Mouse (Mus musculus) hindbrain, postnatal 0 days (tissue): ENCODE measurements around the gene Gps1. TPM values are rescaled to one million over a fixed set of nuclear protein-coding genes. Genes with fewer than 3 reads are reported as not detected.

Experiments used
- ATAC-seq: fragments of 200-750 bp; cut with Nextera tagmentation; 2 replicates; pipeline ENCODE4 v1.8.0; 2017; ENCODE audit warnings: mild to moderate bottlenecking, moderate TSS enrichment, moderate library complexity
- DNase-seq: peaks from one replicate; pipeline ENCODE4 v3.0.0-alpha.2; 2015; ENCODE audit warnings: low spot score
- H3K27ac ChIP-seq: fragments of 300-500 bp; sonication (generic); 2 replicates; pipeline ENCODE4 v1.5.1; 2014; ENCODE audit warnings: mild to moderate bottlenecking
- H3K27me3 ChIP-seq: fragments of 300-500 bp; sonication (generic); 2 replicates; pipeline ENCODE4 v1.6.1; 2014; ENCODE audit warnings: low read length, mixed read lengths; ENCODE audit not compliant: insufficient read depth
- H3K36me3 ChIP-seq: fragments of 300-500 bp; sonication (generic); 2 replicates; pipeline ENCODE4 v1.6.1; 2014; ENCODE audit warnings: low read length, mixed read lengths; ENCODE audit not compliant: insufficient read depth
- H3K4me1 ChIP-seq: fragments of 300-500 bp; sonication (generic); 2 replicates; pipeline ENCODE4 v1.6.1; 2014; ENCODE audit warnings: antibody characterized with exemption, low read length, mixed read lengths; ENCODE audit not compliant: insufficient read depth
- H3K4me2 ChIP-seq: fragments of 300-500 bp; sonication (generic); 2 replicates; pipeline ENCODE4 v1.6.1; 2014; ENCODE audit warnings: low read depth, mild to moderate bottlenecking, low read length, moderate library complexity, mixed read lengths
- H3K4me3 ChIP-seq: fragments of 300-500 bp; sonication (generic); 2 replicates; pipeline ENCODE4 v1.5.1; 2014; ENCODE audit warnings: low read length
- H3K9ac ChIP-seq: fragments of 300-500 bp; sonication (generic); replicated peaks from 2 replicates; pipeline ENCODE4 v1.6.1; 2014; ENCODE audit warnings: mild to moderate bottlenecking, low read length, moderate library complexity, mixed read lengths
- H3K9me3 ChIP-seq: fragments of 300-500 bp; sonication (generic); 2 replicates; pipeline ENCODE4 v1.6.1; 2016; ENCODE audit warnings: low read length, mixed read lengths
- CTCF ChIP-seq: IDR thresholded peaks from 2 replicates; pipeline ENCODE4 v1.5.1; 2016; ENCODE audit warnings: antibody characterized with exemption, control low read depth, low read depth
- WGBS: fragments of 180-500 bp; shearing (Covaris S2); extraction: QIAGEN DNeasy Blood & Tissue Kit; methylation state at CpG from one replicate; pipeline ENCODE4 v1.1.7; 2014; 5-methylcytosine and 5-hydroxymethylcytosine counted together
- polyA plus RNA-seq: library from polyadenylated mRNA; unstranded; fragments of >200 nt; fragmentation: Nextera tagmentation; extraction: Ambion mirVana; gene quantifications from 2 replicates; pipeline ENCODE4 v1.2.1, GENCODE M21; 2015
- total RNA-seq: library from RNA; depleted of rRNA; stranded (reverse); fragments of >200 nt; gene quantifications from 2 replicates; pipeline ENCODE4 v1.2.3, GENCODE M21; 2014

Gps1 gene
- total and polyA plus RNA-seq, 2 experiments from 2014 or later = 242 to 314 TPM

- ATAC-seq = peak; percentile 21
- peak overlapping the region; percentile 100 for H3K27ac ChIP-seq
These were observed 40.8 kb downstream of the Gps1 start for GRCm38 (mm10) chr11:120824787-120825288.

GRCm38 (mm10) chr11:120825289-120825863 is 41.3 kb downstream of the Gps1 start:
- WGBS = 37% methylated on average over 4 of the region's 4 CpGs
- DNase-seq = no peak

More at GRCm38 (mm10) chr11:120824787-120825288, 40.8 kb downstream of the Gps1 start:
- TF ChIP-seq CTCF = no peak
- Histone ChIP-seq H3K9ac (peak overlapping the region; percentile 95), H3K36me3 (peaks cover 17% of the 10 kb centered on the region), H3K4me1 (peaks cover 27% of the 10 kb centered on the region), H3K27me3 (no peaks in the 10 kb centered on the region), H3K9me3 (no peaks in the 10 kb centered on the region), H3K4me2 (peak overlapping the region; percentile 93), H3K4me3 (peak overlapping the region; percentile 91)
- DNase-seq = no peak
- WGBS = under 1% methylated on average over 21 of the region's 21 CpGs

GRCm38 (mm10) chr11:120826016-120826953 is 42.2 kb downstream of the Gps1 start:
- peak overlapping the region; percentile 100 for H3K27ac ChIP-seq
- peaks cover 24% of the 10 kb centered on the region for H3K4me1 ChIP-seq
- no peak overlapping the region for H3K4me3 ChIP-seq
- DNase-seq = no peak
- no peak for ATAC-seq
- no peaks in the 10 kb centered on the region for H3K27me3 ChIP-seq
- no peak for TF ChIP-seq CTCF
- 75% methylated on average over 8 of the region's 8 CpGs for WGBS
- H3K4me2 ChIP-seq = no peak overlapping the region
- H3K9me3 ChIP-seq = no peaks in the 10 kb centered on the region
- 0 out of 2 replicates have a peak overlapping the region, but pooled peaks have one; percentile 95 for H3K9ac ChIP-seq
- H3K36me3 ChIP-seq = 0 out of 2 replicates have a peak, but pooled peaks cover 7% of the 10 kb centered on the region

More at GRCm38 (mm10) chr11:120825289-120825863, 41.3 kb downstream of the Gps1 start:
- no peak for ATAC-seq
- Histone ChIP-seq H3K27ac (peak overlapping the region; percentile 100), H3K4me2 (peak overlapping the region; percentile 93), H3K9me3 (no peaks in the 10 kb centered on the region), H3K4me3 (peak overlapping the region; percentile 91), H3K27me3 (no peaks in the 10 kb centered on the region), H3K36me3 (peaks cover 15% of the 10 kb centered on the region; the same call in 1 of the 2 replicates), H3K9ac (peak overlapping the region; percentile 95), H3K4me1 (peaks cover 27% of the 10 kb centered on the region)
- TF ChIP-seq CTCF = no peak

- WGBS = 77% methylated on average over 4 of the region's 4 CpGs
- H3K9me3 ChIP-seq = no peaks in the 10 kb centered on the region
These were observed 44.3 kb downstream of the Gps1 start for GRCm38 (mm10) chr11:120828416-120828815.

GRCm38 (mm10) chr11:120829757-120830532 is 45.9 kb downstream of the Gps1 start:
- no peak for TF ChIP-seq CTCF
- Histone ChIP-seq H3K36me3 (0 out of 2 replicates have a peak, but pooled peaks cover 4% of the 10 kb centered on the region), H3K4me1 (peaks cover 8% of the 10 kb centered on the region), H3K27me3 (no peaks in the 10 kb centered on the region), H3K9ac (no peak overlapping the region), H3K27ac (no peak overlapping the region), H3K4me3 (no peak overlapping the region), H3K4me2 (no peak overlapping the region), H3K9me3 (no peaks in the 10 kb centered on the region)
- WGBS = 87% methylated on average over 10 of the region's 10 CpGs
- DNase-seq (no peak), ATAC-seq (no peak)

More at GRCm38 (mm10) chr11:120828416-120828815, 44.3 kb downstream of the Gps1 start:
- Histone ChIP-seq H3K4me1 (peaks cover 9% of the 10 kb centered on the region), H3K36me3 (0 out of 2 replicates have a peak, but pooled peaks cover 4% of the 10 kb centered on the region), H3K9ac (no peak overlapping the region), H3K4me3 (no peak overlapping the region), H3K4me2 (no peak overlapping the region), H3K27ac (no peak overlapping the region), H3K27me3 (no peaks in the 10 kb centered on the region)
- ATAC-seq = no peak
- TF ChIP-seq CTCF = no peak
- no peak for DNase-seq

GRCm38 (mm10) chr11:120830686-120831085 is 46.6 kb downstream of the Gps1 start:
- WGBS = 73% methylated on average over 12 of the region's 12 CpGs
- no peak overlapping the region for H3K9ac ChIP-seq
- no peak for DNase-seq

More at GRCm38 (mm10) chr11:120830686-120831085, 46.6 kb downstream of the Gps1 start:
- Histone ChIP-seq H3K4me2 (no peak overlapping the region), H3K9me3 (no peaks in the 10 kb centered on the region), H3K4me1 (peaks cover under 1% of the 10 kb centered on the region; the same call in 1 of the 2 replicates), H3K27me3 (no peaks in the 10 kb centered on the region), H3K36me3 (0 out of 2 replicates have a peak, but pooled peaks cover 4% of the 10 kb centered on the region), H3K4me3 (no peak overlapping the region), H3K27ac (no peak overlapping the region)
- ATAC-seq = no peak
- TF ChIP-seq CTCF = no peak
